Mouse (Mus musculus) kidney, postnatal 0 days (tissue): ENCODE data around the gene Tnni3k. TPM values are rescaled to one million over a fixed set of nuclear protein-coding genes. Genes with fewer than 3 reads are reported as not detected.

ENCODE experiments used
- ATAC-seq: fragments of 200-750 bp; cut with Nextera tagmentation; replicated peaks from 2 replicates; pipeline ENCODE4 v1.8.0; 2017; ENCODE audit warnings: low read depth, moderate number of reproducible peaks, moderate TSS enrichment, moderate library complexity; ENCODE audit not compliant: low FRiP score
- DNase-seq: peaks from one replicate; pipeline ENCODE4 v3.0.0-alpha.2; 2016; ENCODE audit warnings: low spot score
- H3K27ac ChIP-seq: fragments of 300-500 bp; sonication (generic); 2 replicates; pipeline ENCODE4 v1.5.1; 2014; ENCODE audit warnings: mild to moderate bottlenecking
- H3K27me3 ChIP-seq: fragments of 300-500 bp; sonication (generic); 2 replicates; pipeline ENCODE4 v1.6.1; 2014; ENCODE audit warnings: low read length, mixed read lengths; ENCODE audit not compliant: insufficient read depth
- H3K36me3 ChIP-seq: fragments of 300-500 bp; sonication (generic); 2 replicates; pipeline ENCODE4 v1.6.1; 2014; ENCODE audit warnings: low read length, mixed read lengths; ENCODE audit not compliant: insufficient read depth
- H3K4me1 ChIP-seq: fragments of 300-500 bp; sonication (generic); replicated peaks from 2 replicates; pipeline ENCODE4 v1.6.1; 2014; ENCODE audit warnings: antibody characterized with exemption, low read length, mixed read lengths; ENCODE audit not compliant: insufficient read depth
- H3K4me2 ChIP-seq: fragments of 300-500 bp; sonication (generic); 2 replicates; pipeline ENCODE4 v1.6.1; 2014; ENCODE audit warnings: mild to moderate bottlenecking, low read length, moderate library complexity, mixed read lengths
- H3K4me3 ChIP-seq: fragments of 300-500 bp; sonication (generic); replicated peaks from 2 replicates; pipeline ENCODE4 v1.5.1; 2014; ENCODE audit warnings: low read depth, low read length
- H3K9ac ChIP-seq: fragments of 300-500 bp; sonication (generic); 2 replicates; pipeline ENCODE4 v1.6.1; 2014; ENCODE audit warnings: low read depth, low read length
- H3K9me3 ChIP-seq: fragments of 300-500 bp; sonication (generic); replicated peaks from 2 replicates; pipeline ENCODE4 v1.6.1; 2016; ENCODE audit warnings: low read length, inconsistent platforms, mixed read lengths
- CTCF ChIP-seq: IDR thresholded peaks from 2 replicates; pipeline ENCODE4 v1.5.1; 2016; ENCODE audit warnings: antibody characterized with exemption, low read depth, mild to moderate bottlenecking, moderate library complexity
- WGBS: fragments of 180-500 bp; shearing (Covaris S2); extraction: QIAGEN DNeasy Blood & Tissue Kit; methylation state at CpG from one replicate; pipeline ENCODE4 v1.1.7; 2014; 5-methylcytosine and 5-hydroxymethylcytosine counted together
- polyA plus RNA-seq: library from polyadenylated mRNA; unstranded; fragments of >200 nt; fragmentation: Nextera tagmentation; extraction: Ambion mirVana; gene quantifications from 2 replicates; pipeline ENCODE4 v1.2.1, GENCODE M21; 2015

Gene Tnni3k
- polyA plus RNA-seq, 1 experiment from 2014 or later = not detected

- Histone ChIP-seq H3K9ac (no peak overlapping the region), H3K9me3 (no peaks in the 10 kb centered on the region), H3K4me1 (no peaks in the 10 kb centered on the region), H3K4me3 (no peak overlapping the region), H3K4me2 (no peak overlapping the region), H3K27ac (no peak overlapping the region), H3K36me3 (no peaks in the 10 kb centered on the region), H3K27me3 (no peaks in the 10 kb centered on the region)
- DNase-seq (no peak), ATAC-seq (0 out of 2 replicates have a peak, but pooled peaks have one; percentile 17)
- TF ChIP-seq CTCF = no peak
- WGBS = 50% methylated on average over 1 of the region's 1 CpGs
These were observed 242.3 kb downstream of the Tnni3k start for GRCm38 (mm10) chr3:154812893-154813292.

DNA sequence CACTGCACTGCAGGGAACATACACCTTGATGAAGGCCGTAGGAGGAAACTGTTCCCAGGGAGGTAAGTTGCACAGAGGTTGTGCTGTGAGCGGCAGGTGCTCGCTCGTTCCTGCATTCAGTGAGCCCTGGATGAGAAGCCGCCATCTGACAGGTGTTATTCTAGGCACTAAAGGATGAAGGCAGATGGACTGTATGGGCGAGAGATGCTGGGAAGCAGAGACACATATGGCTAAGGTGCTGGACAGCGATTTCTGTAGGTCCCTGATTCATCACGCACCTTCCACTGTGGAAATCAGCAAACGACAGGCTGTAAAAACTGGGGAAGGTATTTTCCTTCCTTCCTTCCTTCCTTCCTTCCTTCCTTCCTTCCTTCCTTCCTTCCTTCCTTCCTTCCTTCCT is 243.4 kb downstream of the Tnni3k start:
- H3K4me1 ChIP-seq = no peaks in the 10 kb centered on the region
- H3K9me3 ChIP-seq = no peaks in the 10 kb centered on the region
- no peak overlapping the region for H3K9ac ChIP-seq
- no peak overlapping the region for H3K4me2 ChIP-seq
- no peaks in the 10 kb centered on the region for H3K27me3 ChIP-seq
- WGBS = 66% methylated on average over 9 of the region's 9 CpGs
- no peak for TF ChIP-seq CTCF
- no peak overlapping the region for H3K4me3 ChIP-seq
- H3K36me3 ChIP-seq = no peaks in the 10 kb centered on the region
- no peak for DNase-seq
- no peak overlapping the region for H3K27ac ChIP-seq
- ATAC-seq = no peak

DNA sequence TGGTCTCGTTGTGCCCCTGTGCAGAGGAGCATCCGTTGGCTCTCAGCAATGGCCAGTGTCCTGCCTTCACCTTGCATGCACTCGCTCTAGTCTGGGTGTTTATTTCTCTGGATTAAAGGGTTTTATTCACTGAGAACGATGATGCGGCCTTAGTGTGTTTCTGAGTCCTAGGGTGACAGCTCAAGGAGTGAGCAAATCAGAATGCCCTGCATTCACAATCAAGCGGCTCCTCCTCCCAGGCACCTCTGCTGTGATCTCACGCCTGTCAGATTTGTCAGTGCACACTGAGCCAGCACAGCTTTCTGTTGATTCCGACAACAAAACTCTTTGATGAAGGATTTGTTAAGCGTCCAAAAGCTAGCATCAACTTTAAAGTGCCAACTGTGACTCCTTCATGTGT is 243.9 kb downstream of the Tnni3k start:
- DNase-seq (no peak), ATAC-seq (no peak)
- Histone ChIP-seq H3K27me3 (no peaks in the 10 kb centered on the region), H3K27ac (no peak overlapping the region), H3K36me3 (no peaks in the 10 kb centered on the region), H3K9ac (no peak overlapping the region), H3K4me3 (no peak overlapping the region), H3K9me3 (no peaks in the 10 kb centered on the region), H3K4me1 (no peaks in the 10 kb centered on the region), H3K4me2 (no peak overlapping the region)
- 45% methylated on average over 9 of the region's 9 CpGs for WGBS
- no peak for TF ChIP-seq CTCF

DNA sequence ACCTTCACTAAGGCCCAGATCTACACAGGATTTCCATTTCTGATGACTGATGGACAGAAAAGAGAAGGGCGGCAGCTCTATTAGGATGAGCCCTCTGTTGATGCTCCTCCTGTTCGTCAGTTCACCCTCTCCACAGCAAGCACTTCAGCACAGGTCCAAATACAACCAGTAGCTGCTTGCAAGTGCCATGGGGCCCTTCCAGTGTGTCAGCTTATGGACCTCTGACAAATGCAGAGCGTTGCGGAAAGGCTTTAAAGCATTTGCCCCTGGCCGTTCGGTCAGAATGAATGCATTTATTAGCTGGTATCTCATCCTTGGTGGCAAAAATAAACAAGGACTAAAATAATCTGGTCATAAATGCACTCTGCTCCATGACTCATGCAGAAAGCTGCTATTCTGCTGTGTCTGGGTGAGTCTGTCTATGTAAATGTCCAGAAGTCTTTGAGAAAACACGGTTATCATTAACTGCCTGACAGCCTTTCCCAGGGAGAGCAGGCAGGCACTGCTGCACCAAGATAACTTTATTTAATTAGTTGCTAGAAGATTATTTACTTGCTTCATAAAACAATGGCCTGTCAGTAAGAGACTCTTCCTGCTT is 244.8 kb downstream of the Tnni3k start:
- Histone ChIP-seq H3K27me3 (no peaks in the 10 kb centered on the region), H3K9me3 (no peaks in the 10 kb centered on the region), H3K36me3 (no peaks in the 10 kb centered on the region), H3K9ac (no peak overlapping the region), H3K4me1 (no peaks in the 10 kb centered on the region), H3K4me3 (no peak overlapping the region), H3K27ac (no peak overlapping the region), H3K4me2 (no peak overlapping the region)
- no peak for TF ChIP-seq CTCF
- 53% methylated on average over 7 of the region's 7 CpGs for WGBS
- no peak for DNase-seq
- ATAC-seq = no peak

DNA sequence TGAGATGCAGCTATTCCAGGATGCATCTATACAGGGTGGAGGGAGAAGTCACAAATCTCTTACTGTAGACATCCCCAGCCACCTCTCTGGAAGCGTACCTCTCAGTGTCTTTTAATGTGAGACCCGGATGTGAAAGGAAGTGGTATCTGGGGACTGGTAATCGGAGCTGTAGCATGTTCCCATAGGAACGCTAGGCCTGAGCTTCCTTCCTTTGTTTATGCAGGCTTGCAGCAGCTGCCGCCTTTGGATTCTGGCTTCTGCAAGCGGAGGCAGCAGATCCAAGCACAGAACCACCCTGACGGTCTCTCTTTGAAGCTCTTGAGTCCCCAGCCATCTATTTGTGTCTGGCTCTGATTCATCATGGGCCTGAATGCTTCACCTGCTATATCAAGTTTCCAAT is 248.6 kb downstream of the Tnni3k start:
- Histone ChIP-seq H3K27me3 (no peaks in the 10 kb centered on the region), H3K9me3 (no peaks in the 10 kb centered on the region), H3K36me3 (no peaks in the 10 kb centered on the region), H3K9ac (no peak overlapping the region), H3K4me2 (no peak overlapping the region), H3K4me3 (no peak overlapping the region), H3K4me1 (no peaks in the 10 kb centered on the region), H3K27ac (no peak overlapping the region)
- peak; percentile 64 for DNase-seq
- no peak for TF ChIP-seq CTCF
- 8% methylated on average over 7 of the region's 7 CpGs for WGBS
- ATAC-seq = no peak

- Histone ChIP-seq H3K27me3 (no peaks in the 10 kb centered on the region), H3K36me3 (no peaks in the 10 kb centered on the region), H3K27ac (no peak overlapping the region), H3K9me3 (no peaks in the 10 kb centered on the region), H3K9ac (no peak overlapping the region), H3K4me2 (no peak overlapping the region), H3K4me3 (no peak overlapping the region), H3K4me1 (no peaks in the 10 kb centered on the region)
- no peak for TF ChIP-seq CTCF
- whole genome bisulfite sequencing = 24% methylated on average over 8 of the region's 8 CpGs
- DNase-seq = peak; percentile 47
- ATAC-seq = no peak
These were observed 254.2 kb downstream of the Tnni3k start for GRCm38 (mm10) chr3:154800888-154801429.

DNA sequence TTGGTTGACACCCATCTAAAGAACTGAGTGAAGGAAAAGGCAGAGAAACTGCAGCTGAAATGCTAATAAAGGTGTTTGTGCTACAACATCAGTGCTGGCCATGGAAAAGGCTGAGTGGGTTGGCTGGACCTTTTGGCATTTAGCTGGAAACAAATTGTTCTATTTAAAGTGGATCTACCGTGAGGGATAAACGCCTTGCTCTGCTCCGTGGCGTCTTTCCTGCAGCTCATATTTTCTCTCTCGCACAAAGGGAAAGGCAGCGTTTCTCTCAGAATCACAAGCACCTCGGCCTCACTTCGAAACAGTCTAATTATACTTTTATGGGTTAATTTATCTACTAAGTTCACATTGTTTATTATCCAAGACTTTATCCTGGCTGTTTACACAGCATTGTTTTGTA is 254.8 kb downstream of the Tnni3k start:
- H3K27ac ChIP-seq = no peak overlapping the region
- WGBS = 29% methylated on average over 8 of the region's 8 CpGs
- no peaks in the 10 kb centered on the region for H3K4me1 ChIP-seq
- DNase-seq (no peak), ATAC-seq (no peak)
- no peak for TF ChIP-seq CTCF
- no peaks in the 10 kb centered on the region for H3K27me3 ChIP-seq
- no peaks in the 10 kb centered on the region for H3K36me3 ChIP-seq
- H3K4me3 ChIP-seq = no peak overlapping the region
- no peaks in the 10 kb centered on the region for H3K9me3 ChIP-seq
- H3K4me2 ChIP-seq = no peak overlapping the region
- no peak overlapping the region for H3K9ac ChIP-seq
